Mouse (Mus musculus): Measurements from ENCODE around the gene Dnttip2. TPM values are rescaled to one million over a fixed set of nuclear protein-coding genes. Genes with fewer than 3 reads are reported as not detected.

Dnttip2 gene
- polyA plus RNA-seq, 1 experiment from 2014 or later, result 42.9 TPM

GRCm38 (mm10) chr3:122334375-122334774, 60.2 kb downstream of the Dnttip2 start:
- Histone ChIP-seq H3K4me2 (ENCODE audit: low read length) (no peak overlapping the region), H3K27me3 (ENCODE audit: control insufficient read depth, insufficient read depth, low read length) (peaks cover 58% of the 10 kb centered on the region), H3K4me1 (ENCODE audit: control insufficient read depth in 2 of 2, insufficient read depth in 2 of 2, low read length in 2 of 2) (peaks cover 7 to 8% of the 10 kb centered on the region in 2 experiments; a peak in 3 of 4 replicates), H3K36me3 (ENCODE audit: control insufficient read depth, insufficient read depth, low read length) (no peaks in the 10 kb centered on the region), H3K9ac (ENCODE audit: low read length) (no peak overlapping the region), H3K9me3 (ENCODE audit: control insufficient read depth, low read length) (no peaks in the 10 kb centered on the region), H3K27ac (replicated peaks in 1 of 2; ENCODE audit: control insufficient read depth in 1 of 2, insufficient read depth in 1 of 2, low read depth in 2 of 2, low read length in 2 of 2) (no peak overlapping the region), H3K4me3 (ENCODE audit: control insufficient read depth in 1 of 2, insufficient read depth in 1 of 2, low read depth in 1 of 2, low read length in 2 of 2) (no peak overlapping the region)
- WGBS, result 37% methylated on average over 7 of the region's 7 CpGs
- ATAC-seq (ENCODE audit: insufficient number of reproducible peaks, insufficient read depth, low FRiP score, low read depth), result no peak

MicroRNA genes within 50 kb of the gene (microRNA counts, 519-probe panel; counts per million panel counts)
- 322 counts per million, percentile 70 among the panel's probes with 10 or more counts for microRNA mmu-miR-760

Small RNA genes within 50 kb of the gene (microRNA-seq; reads per million reads assigned to microRNA genes)
- not detected for gene Gm22903
- gene Mir760, result 38.6 reads per million, percentile 39 among the genes with 10 or more reads in this experiment

Other genes with a start within 250 kb of the Dnttip2 start
- 3.6 and 3.9 TPM in 2 replicates for gene Abca4, start 229.9 kb upstream of the Dnttip2 start, polyA plus RNA-seq (2014; fragmentation: Nextera tagmentation; extraction: Ambion mirVana)
- gene Gclm, start 28.8 kb upstream of the Dnttip2 start, polyA plus RNA-seq (2014; fragmentation: Nextera tagmentation; extraction: Ambion mirVana), result 60.0 and 69.3 TPM in 2 replicates
- gene Bcar3, start 19.7 kb downstream of the Dnttip2 start, polyA plus RNA-seq (2014; fragmentation: Nextera tagmentation; extraction: Ambion mirVana), result 2.7 and 2.8 TPM in 2 replicates

Data from heart, embryonic 14.5 days (tissue).